Mouse (Mus musculus) thymus, postnatal 10 days (tissue): ENCODE measurements at regions not wholly inside any gene's neighbourhood (a gene's known extent, or its start where the extent isn't known, plus 50 kb on each side); places are given as distances from the start of the nearest gene placed in this dataset.

Experiments
- DNase-seq, 2 experiments: peaks; one replicate each; pipeline ENCODE4 v3.0.0; 2021; ENCODE audit warnings: low spot score in 2 of 2

DNA sequence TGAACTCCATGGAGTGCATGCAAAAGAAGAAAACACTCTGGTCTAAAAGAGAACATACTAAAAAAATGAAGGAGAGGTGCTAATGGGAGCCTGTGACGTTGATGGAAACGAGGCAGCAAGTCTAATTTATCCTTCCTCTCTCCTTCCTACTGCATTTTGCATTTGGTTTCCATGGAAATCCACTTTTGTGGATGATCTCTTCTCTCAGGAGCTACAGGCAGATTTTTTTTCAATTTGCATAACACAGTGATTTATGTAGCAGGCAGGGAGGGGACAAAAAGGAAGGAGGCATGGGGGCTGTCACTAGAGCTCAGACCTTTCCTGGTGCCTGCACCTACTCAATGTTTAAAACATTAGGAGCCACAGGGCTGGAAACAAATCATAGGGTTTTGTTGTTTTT lies 167.7 kb upstream of the Atp10a start:
- no peak for DNase-seq
